Mouse (Mus musculus) right cerebral cortex, adult 2 months (tissue): ENCODE measurements at regions not wholly inside any gene's neighbourhood (a gene's known extent, or its start where the extent isn't known, plus 50 kb on each side); places are given as distances from the start of the nearest gene placed in this dataset.
A peak's percentile ranks its signal among the peaks of the same experiment; 100 is the strongest.
"Not testable (repeated sequence)": the region's sequence is repeated elsewhere in the genome, so short reads cannot be mapped to it uniquely, and the experiment has no call there.

ENCODE experiments used
- DNase-seq, 2 experiments: peaks; one replicate each; pipeline ENCODE4 v3.0.0; 2021 to 2022; ENCODE audit warnings: low spot score in 2 of 2

GRCm38 (mm10) chr14:96954462-96954861 lies 435.6 kb upstream of the Klhl1 start:
- DNase-seq = peak in 1 of 2 experiments; percentile 19

DNA sequence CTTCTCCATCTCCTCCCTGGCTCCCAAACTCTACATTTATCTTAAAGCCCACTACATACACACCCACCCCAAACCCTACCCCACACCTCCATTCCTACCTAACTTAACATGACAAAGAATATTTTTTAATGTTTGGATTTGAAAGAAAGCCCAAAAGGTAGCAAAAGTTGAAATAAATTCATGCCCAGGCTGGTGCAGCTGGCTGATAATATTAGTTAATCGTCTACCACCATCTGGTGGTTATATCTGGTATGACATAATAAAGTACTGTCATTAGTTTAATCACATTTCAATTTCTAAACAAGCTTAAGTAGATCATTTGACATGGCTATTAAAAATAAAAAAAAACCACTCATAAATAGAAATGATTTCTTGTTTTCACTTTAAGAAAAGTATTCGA lies 389.8 kb upstream of the Klhl1 start:
- DNase-seq = no peak

DNA sequence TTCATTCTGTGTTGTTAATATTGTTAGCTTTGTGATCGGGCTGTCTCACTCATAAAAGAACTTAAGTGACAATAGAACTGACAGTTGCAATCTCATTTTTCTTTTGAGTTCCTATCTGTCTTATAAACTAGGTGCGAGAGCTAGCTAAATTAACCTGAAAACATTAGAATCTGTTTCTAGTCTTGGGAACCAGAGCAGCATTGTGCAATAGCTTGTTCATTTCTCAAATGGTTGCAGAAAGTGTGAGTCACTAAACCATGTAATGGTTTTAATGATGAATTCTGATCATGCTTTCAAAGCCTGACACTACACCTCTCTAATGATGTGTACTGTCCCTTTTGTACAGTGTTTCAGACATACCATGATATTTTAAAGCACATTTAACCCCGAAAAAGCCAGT lies 360.8 kb upstream of the Klhl1 start:
- no peak for DNase-seq

GRCm38 (mm10) chr14:96871969-96872368 lies 353.1 kb upstream of the Klhl1 start:
- no peak for DNase-seq

DNA sequence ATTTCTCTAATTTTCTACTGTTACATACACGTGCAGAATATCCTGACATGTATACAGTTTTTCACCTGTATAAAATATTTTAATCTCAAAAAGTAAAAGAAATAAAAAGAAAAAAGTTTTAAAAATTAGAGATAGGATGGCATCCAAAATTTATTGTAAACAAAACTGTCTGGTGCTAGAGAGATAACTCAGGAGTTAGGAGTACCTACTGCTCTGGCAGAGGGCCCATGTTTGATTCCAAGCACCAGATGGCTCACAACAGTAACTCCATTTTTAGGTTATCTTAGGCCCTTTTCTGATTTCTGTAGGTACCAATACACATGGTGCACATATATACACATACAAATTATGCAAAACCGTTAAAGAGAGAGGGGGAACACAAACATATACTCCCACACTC lies 320.0 kb upstream of the Klhl1 start:
- no peak for DNase-seq

DNA sequence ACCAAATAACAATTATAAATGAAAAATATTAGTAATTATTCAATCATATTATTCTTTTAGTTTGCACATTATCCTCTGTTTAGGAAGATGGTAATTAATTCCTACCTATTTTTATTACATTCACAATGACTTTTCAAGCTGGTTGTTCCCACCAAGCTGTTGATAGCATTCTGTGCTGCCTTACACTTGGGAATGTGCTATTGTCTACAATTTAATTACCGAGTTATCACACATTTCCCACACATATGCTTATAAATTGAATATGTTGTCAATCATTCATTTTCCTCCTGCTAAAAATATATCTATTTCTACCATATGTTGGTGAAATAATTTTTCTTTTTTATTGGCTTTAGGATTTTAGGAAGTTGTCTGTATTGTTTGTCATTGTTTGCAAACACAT lies 306.2 kb upstream of the Klhl1 start:
- no peak for DNase-seq

- DNase-seq = no peak
Measured at GRCm38 (mm10) chr14:96815665-96816064, 296.8 kb upstream of the Klhl1 start.

DNA sequence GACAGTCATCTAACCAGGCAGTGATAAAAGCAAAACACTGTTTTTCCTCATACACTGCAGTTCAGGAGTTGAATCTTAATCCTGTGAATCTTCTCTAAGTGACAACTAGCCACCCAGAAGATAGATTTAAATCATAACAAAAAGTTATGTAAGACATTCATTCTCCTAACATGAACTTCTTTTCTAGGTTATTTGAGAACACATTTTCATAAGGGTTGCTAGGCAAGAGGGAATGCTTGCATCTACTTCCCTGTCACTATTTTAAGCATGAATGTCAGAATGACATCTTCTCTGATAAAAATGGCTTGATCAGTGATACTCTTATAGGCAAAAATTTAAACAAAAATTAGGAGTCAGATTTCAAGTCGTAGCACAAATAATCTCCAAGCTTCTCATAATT lies 286.4 kb upstream of the Klhl1 start:
- no peak for DNase-seq

GRCm38 (mm10) chr14:96794806-96795205 lies 275.9 kb upstream of the Klhl1 start:
- no peak for DNase-seq

DNA sequence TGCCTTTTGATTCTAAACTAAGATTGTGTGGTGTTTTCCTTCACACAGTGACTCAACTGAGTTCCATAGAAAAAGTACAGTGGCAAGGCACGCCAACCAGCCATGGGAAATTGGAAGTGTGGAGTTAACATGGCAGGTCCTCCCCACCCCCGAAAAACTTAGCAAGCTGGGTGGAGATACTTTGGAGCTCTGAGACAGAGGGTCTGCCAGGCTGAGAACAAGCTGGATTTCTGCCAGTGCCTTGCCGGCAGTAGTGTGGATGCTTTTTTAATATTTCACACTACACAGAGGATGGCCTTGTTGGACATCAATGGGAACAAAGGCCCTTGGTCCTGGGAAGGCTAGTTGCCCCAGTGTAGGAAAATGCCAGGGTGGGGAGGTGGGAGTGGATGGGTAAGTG lies 269.0 kb upstream of the Klhl1 start:
- DNase-seq = no peak

- DNase-seq = no peak
Measured at GRCm38 (mm10) chr14:96787286-96787685, 268.4 kb upstream of the Klhl1 start.

DNA sequence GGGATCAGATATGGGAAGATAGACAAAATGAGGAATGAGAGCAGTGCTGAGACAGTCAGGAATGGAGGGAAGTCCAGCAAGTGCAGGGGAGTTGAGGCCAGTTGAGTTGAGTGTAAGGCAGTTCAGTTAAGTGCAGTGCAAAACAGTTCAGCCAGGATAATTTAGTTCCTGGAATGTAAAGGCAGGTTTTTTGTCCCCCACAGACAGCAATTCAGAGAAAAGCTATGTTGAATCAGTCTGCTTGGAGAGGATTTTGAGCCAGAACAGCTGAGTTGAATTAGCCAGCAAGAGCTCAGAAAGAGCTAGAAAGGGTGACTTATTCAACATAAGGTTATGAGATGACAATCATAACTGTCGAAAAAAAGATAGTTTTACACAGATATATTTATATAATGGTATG lies 256.9 kb upstream of the Klhl1 start:
- DNase-seq = no peak

DNA sequence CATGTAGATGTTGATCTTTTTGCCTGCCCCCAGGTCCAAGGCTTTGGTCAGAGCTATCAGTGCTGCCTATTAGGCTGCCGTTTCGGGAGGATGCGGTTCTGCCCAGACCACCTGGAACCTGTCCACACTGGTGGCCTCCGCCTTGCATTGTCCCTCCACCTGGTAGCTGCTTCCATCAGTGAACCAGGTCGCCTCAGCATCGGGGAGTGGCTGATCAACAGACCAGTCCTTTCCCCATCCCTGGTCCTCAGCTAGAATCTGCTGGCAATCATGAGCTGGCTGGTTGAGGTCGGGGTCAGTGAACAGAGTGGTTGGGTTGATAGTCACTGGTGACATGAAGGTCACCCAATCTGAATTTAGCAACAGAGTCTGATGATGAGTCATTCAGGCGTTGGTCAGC lies 241.7 kb upstream of the Klhl1 start:
- DNase-seq = no peak

DNA sequence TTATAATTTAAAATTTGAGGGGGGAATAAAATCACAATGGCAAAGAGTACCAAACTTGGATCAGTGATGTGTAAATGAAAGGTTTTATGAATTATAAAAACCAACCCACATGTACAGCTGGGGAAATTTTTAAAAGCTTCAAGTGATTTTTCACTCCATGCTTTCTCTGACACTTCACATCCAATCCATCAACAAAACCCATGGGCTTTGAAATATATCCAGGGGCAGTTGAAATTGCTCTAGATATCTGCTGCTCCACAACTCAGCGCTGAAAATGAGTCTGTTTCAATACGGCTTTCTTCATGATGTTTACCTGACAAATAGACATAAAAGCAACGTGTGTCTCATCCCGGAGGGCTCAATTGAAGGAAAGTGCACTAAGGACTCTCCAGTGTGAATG lies 214.3 kb upstream of the Klhl1 start:
- DNase-seq = no peak

GRCm38 (mm10) chr14:96697086-96697485 lies 178.2 kb upstream of the Klhl1 start:
- DNase-seq = no peak

- DNase-seq = no peak
Measured at GRCm38 (mm10) chr14:96690923-96691322, 172.0 kb upstream of the Klhl1 start.

GRCm38 (mm10) chr14:96683943-96684342 lies 165.0 kb upstream of the Klhl1 start:
- DNase-seq = no peak

- DNase-seq = no peak
Measured at GRCm38 (mm10) chr14:96681740-96682139, 162.8 kb upstream of the Klhl1 start.

GRCm38 (mm10) chr14:96676213-96676612 lies 157.3 kb upstream of the Klhl1 start:
- DNase-seq = no peak

DNA sequence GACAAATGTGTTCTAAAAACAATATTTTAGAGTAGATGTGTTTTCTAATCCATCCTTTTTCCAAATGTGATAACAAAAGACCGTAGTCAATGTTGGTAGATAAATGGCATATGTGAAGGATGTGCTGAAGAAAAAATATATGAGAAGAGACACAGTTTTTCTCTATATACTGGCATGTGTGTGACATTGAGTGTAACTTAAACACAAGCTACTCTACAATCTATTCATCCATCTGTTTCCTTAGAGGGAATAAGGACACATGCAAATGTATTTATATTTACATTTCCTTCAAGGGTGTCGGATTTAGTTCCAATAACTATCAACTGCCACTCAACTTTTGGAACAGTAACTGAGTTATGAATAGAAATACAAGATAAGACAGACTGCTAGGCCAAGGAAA lies 149.7 kb upstream of the Klhl1 start:
- DNase-seq = no peak

- DNase-seq = no peak
Measured at GRCm38 (mm10) chr14:96656500-96656899, 137.6 kb upstream of the Klhl1 start.

DNA sequence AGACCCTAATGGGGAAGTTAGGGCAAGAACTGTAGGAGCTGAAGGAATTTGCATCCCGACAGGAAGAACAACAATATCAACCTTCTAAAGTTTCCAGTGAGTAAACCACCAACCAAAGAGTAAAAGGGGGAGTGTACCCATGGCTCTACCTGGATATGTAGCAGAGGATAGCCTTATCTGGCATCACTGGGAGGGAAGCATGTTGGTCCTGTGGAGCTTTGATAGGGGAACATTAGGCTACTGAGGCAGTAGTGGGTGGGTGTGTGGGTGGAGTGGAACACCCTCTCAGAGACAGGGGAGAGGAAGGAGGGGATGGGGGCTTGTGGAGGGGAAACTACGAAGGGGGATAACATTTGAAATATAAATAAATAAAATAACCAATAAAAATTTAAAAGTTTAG lies 111.4 kb upstream of the Klhl1 start:
- DNase-seq = no peak

GRCm38 (mm10) chr14:96606736-96607135 lies 87.8 kb upstream of the Klhl1 start:
- no peak for DNase-seq

DNA sequence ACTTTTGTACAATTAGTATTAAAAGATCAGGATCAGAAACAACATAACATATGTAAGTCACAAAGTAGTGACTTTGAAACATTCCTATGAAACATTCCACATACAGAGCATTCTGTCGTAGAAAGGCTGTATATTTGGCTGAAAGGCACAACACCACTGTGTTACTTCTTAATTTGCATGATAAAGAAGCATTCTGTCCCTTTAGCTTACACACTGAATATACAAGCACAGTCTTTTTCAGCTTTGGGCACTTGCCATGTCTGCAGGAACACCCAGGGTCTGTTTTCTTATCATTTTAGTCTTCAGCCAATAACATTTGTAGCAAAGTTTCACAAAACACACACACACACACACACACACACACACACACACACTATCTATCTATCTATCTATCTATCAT lies 82.2 kb upstream of the Klhl1 start:
- not testable (repeated sequence) for DNase-seq

- no peak for DNase-seq
Measured at GRCm38 (mm10) chr14:96592051-96592450, 73.1 kb upstream of the Klhl1 start.
